7 mouse cellular contexts compared by ENCODE assay signal in genomic region chr11:32642249-32642876, GRCm38 (mm10). TPM values are rescaled to one million over a fixed set of nuclear protein-coding genes. Genes with fewer than 3 reads are reported as not detected.
A peak's percentile ranks its signal among the peaks of the same experiment; 100 is the strongest.
DNase-seq lines count a peak whose midpoint lies in the region; ATAC-seq lines count a peak whose summit lies in the region.

Gene Fbxw11, plus strand, starts transcription at chr11:32642724.

- no peaks in the 10 kb centered on the region for H3K27me3 ChIP-seq in intestine, embryonic 16.5 days (replicated peaks; ENCODE audit: control insufficient read depth, insufficient read depth, low read length)
- no peaks in the 10 kb centered on the region for H3K27me3 ChIP-seq in midbrain, embryonic 11.5 days (ENCODE audit: control insufficient read depth, insufficient read depth, low read length)

- peak; percentile 96 for ATAC-seq in intestine, embryonic 16.5 days
- peak; percentile 94 for ATAC-seq in midbrain, embryonic 11.5 days (ENCODE audit: low FRiP score)

- peak within 1 kb of the TSS; percentile 99 for H3K27ac ChIP-seq in intestine, embryonic 16.5 days (ENCODE audit: low read length)
- peak within 1 kb of the TSS; percentile 97 for H3K27ac ChIP-seq in midbrain, embryonic 11.5 days (ENCODE audit: low read depth, low read length)

- peak; percentile 95 for DNase-seq in adrenal gland, adult 8-10 months
- DNase-seq in embryo, embryonic 9.5 days (ENCODE audit: extremely low spot score): peak; percentile 95
- peak; percentile 80 to 94 for DNase-seq in gastrocnemius, postnatal 4 days (ENCODE audit: low spot score in 2 of 2)
- DNase-seq in left cerebral cortex, postnatal 36 days (ENCODE audit: low spot score in 2 of 2): peak; percentile 96 to 97
- peak; percentile 99 for DNase-seq in midbrain, embryonic 11.5 days (ENCODE audit: low spot score, missing footprints)
- DNase-seq in skeletal muscle tissue, adult 2 months (ENCODE audit: low read depth, low spot score): peak; percentile 98

- H3K4me2 ChIP-seq in intestine, embryonic 16.5 days (ENCODE audit: low read depth, low read length): peak within 1 kb of the TSS; percentile 79
- peak within 1 kb of the TSS; percentile 83 for H3K4me2 ChIP-seq in midbrain, embryonic 11.5 days

- under 1% methylated on average over 63 of the region's 64 CpGs for WGBS in intestine, embryonic 16.5 days
- under 1% methylated on average over 53 of the region's 64 CpGs for WGBS in midbrain, embryonic 11.5 days

- H3K4me1 ChIP-seq in intestine, embryonic 16.5 days (ENCODE audit: control insufficient read depth, insufficient read depth, low read length): peaks cover 27% of the 10 kb centered on the region
- peaks cover 17% of the 10 kb centered on the region for H3K4me1 ChIP-seq in midbrain, embryonic 11.5 days (ENCODE audit: control insufficient read depth, insufficient read depth, low read length)

- H3K36me3 ChIP-seq in intestine, embryonic 16.5 days (ENCODE audit: control insufficient read depth, insufficient read depth, low read length): no peaks in the 10 kb centered on the region
- H3K36me3 ChIP-seq in midbrain, embryonic 11.5 days (ENCODE audit: control insufficient read depth, insufficient read depth, low read length): no peaks in the 10 kb centered on the region

- intact Hi-C loops in left cerebral cortex, postnatal 36 days (cut with DNase I): loop anchor here (5.0 to 10.0 kb wide), 3 partner anchors 50 to 502 kb away; partner anchors contain the start of gene Fgf18

- H3K9me3 ChIP-seq in intestine, embryonic 16.5 days (ENCODE audit: control insufficient read depth, low read length): no peaks in the 10 kb centered on the region
- no peaks in the 10 kb centered on the region for H3K9me3 ChIP-seq in midbrain, embryonic 11.5 days (ENCODE audit: control insufficient read depth, low read length)

- peak within 1 kb of the TSS; percentile 98 for H3K9ac ChIP-seq in intestine, embryonic 16.5 days (ENCODE audit: low read depth, low read length)
- H3K9ac ChIP-seq in midbrain, embryonic 11.5 days (ENCODE audit: low read length): peak within 1 kb of the TSS; percentile 97

- H3K4me3 ChIP-seq in intestine, embryonic 16.5 days (ENCODE audit: low read length): peak within 1 kb of the TSS; percentile 97
- peak within 1 kb of the TSS; percentile 82 for H3K4me3 ChIP-seq in midbrain, embryonic 11.5 days (ENCODE audit: low read depth, low read length)

RNA-seq across cellular contexts. Expression of gene Fbxw11, which starts in this region (rescaled TPM):
- total RNA-seq in adrenal gland, adult 8-10 months (2022): 100 to 1,000 TPM; 117 to 132 (median 119) TPM
- total RNA-seq in gastrocnemius, postnatal 4 days (2021): 10 to 100 TPM; 63.4 to 71.3 TPM
- polyA plus RNA-seq in intestine, embryonic 16.5 days (2015; fragmentation: Nextera tagmentation; extraction: Ambion mirVana): 59.0 and 59.6 TPM in 2 replicates
- total RNA-seq in left cerebral cortex, postnatal 36 days (2021): 100 to 1,000 TPM; 119 to 124 TPM
- 104 TPM in 2 replicates for polyA plus RNA-seq in midbrain, embryonic 11.5 days (2014; fragmentation: Nextera tagmentation; extraction: Ambion mirVana)

Comparison
In these comparisons a context has a peak if more than half of its experiments do, and no peak if none do; other contexts are left out.
1. Peak in every context shown above with its lines: DNase-seq, ATAC-seq, H3K4me3 ChIP-seq and H3K27ac ChIP-seq.